Mouse (Mus musculus) heart, embryonic 16.5 days (tissue): Measurements from ENCODE around the gene Ubox5. TPM values are rescaled to one million over a fixed set of nuclear protein-coding genes. Genes with fewer than 3 reads are reported as not detected.

Experiments
- ATAC-seq: fragments of 200-750 bp; cut with Nextera tagmentation; replicated peaks from 2 replicates; pipeline ENCODE4 v1.8.0; 2017; ENCODE audit warnings: moderate number of reproducible peaks; ENCODE audit not compliant: insufficient read depth, low FRiP score; ENCODE audit errors: extremely low read depth
- H3K27ac ChIP-seq: fragments of 300-500 bp; sonication (generic); 2 replicates; pipeline ENCODE4 v1.5.1; 2014; ENCODE audit warnings: mild to moderate bottlenecking, low read length, control low read depth, moderate library complexity
- H3K27me3 ChIP-seq: fragments of 300-500 bp; sonication (generic); 2 replicates; pipeline ENCODE4 v1.6.1; 2014; ENCODE audit warnings: low read length, mixed read lengths; ENCODE audit not compliant: control insufficient read depth, insufficient read depth
- H3K36me3 ChIP-seq: fragments of 300-500 bp; sonication (generic); 2 replicates; pipeline ENCODE4 v1.6.1; 2014; ENCODE audit not compliant: control insufficient read depth, insufficient read depth
- H3K4me1 ChIP-seq: fragments of 300-500 bp; sonication (generic); 2 replicates; pipeline ENCODE4 v1.6.1; 2014; ENCODE audit warnings: low read length, mixed read lengths; ENCODE audit not compliant: control insufficient read depth, insufficient read depth
- H3K4me2 ChIP-seq: fragments of 300-500 bp; sonication (generic); 2 replicates; pipeline ENCODE4 v1.6.1; 2014; ENCODE audit warnings: low read depth, mild to moderate bottlenecking, control low read depth, low read length
- H3K4me3 ChIP-seq: fragments of 300-500 bp; sonication (generic); 2 replicates; pipeline ENCODE4 v1.5.1; 2014; ENCODE audit warnings: mild to moderate bottlenecking, control low read depth, low read length
- H3K9ac ChIP-seq: fragments of 300-500 bp; sonication (generic); 2 replicates; pipeline ENCODE4 v1.6.1; 2014; ENCODE audit warnings: low read length, control low read depth
- H3K9me3 ChIP-seq: fragments of 300-500 bp; sonication (generic); replicated peaks from 2 replicates; pipeline ENCODE4 v1.6.1; 2016; ENCODE audit warnings: low read length; ENCODE audit not compliant: control insufficient read depth
- WGBS: fragments of 180-500 bp; shearing (Covaris S2); extraction: QIAGEN DNeasy Blood & Tissue Kit; methylation state at CpG from one replicate; pipeline ENCODE4 v1.1.7; 2014; 5-methylcytosine and 5-hydroxymethylcytosine counted together
- polyA plus RNA-seq: library from polyadenylated mRNA; unstranded; fragments of >200 nt; fragmentation: Nextera tagmentation; extraction: Ambion mirVana; gene quantifications from 2 replicates; pipeline ENCODE4 v1.2.1, GENCODE M21; 2015

Gene Ubox5
- polyA plus RNA-seq = 6.5 and 8.2 TPM in 2 replicates

- H3K4me1 ChIP-seq = peaks cover 16% of the 10 kb centered on the region
- no peaks in the 10 kb centered on the region for H3K9me3 ChIP-seq
- H3K4me3 ChIP-seq = peak within 1 kb of the TSS; percentile 97
- WGBS = under 1% methylated on average over 24 of the region's 25 CpGs
- peak within 1 kb of the TSS; percentile 85 for H3K4me2 ChIP-seq
- peak within 1 kb of the TSS; percentile 76 for H3K27ac ChIP-seq
- H3K9ac ChIP-seq = peak within 1 kb of the TSS; percentile 95
- peak; percentile 82 for ATAC-seq
- peaks cover 13% of the 10 kb centered on the region for H3K27me3 ChIP-seq
- peaks cover 13% of the 10 kb centered on the region; the same call in 1 of the 2 replicates for H3K36me3 ChIP-seq
These were observed at the start of gene Ubox5, which contains the start of gene Fastkd5 for GRCm38 (mm10) chr2:130629839-130630203. Gene Ubox5 (minus strand): TSS chr2:130630038. Gene Fastkd5 (minus strand): TSS chr2:130630027.

DNA sequence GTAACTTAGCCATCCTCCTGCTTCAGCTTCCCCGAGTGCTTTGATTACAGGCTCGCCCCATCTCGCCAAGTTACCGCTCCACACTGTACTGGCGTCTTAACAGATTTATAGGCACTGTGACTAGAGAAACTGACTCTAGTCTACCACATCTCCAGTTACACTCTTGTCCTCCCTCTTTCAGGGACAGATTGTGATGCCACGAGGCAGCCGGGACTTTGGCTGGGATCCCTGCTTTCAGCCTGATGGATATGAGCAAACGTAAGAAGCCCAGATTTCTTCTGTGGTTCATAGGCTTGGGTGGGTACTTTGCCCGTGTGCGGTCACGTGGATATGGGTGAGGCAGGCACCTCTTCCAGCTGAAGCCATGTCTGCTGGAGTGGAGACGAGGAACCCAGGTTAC lies 49.3 kb upstream of the Ubox5 start:
- no peak overlapping the region for H3K9ac ChIP-seq
- H3K4me1 ChIP-seq = no peaks in the 10 kb centered on the region
- H3K9me3 ChIP-seq = no peaks in the 10 kb centered on the region
- no peak overlapping the region for H3K4me2 ChIP-seq
- no peak overlapping the region for H3K27ac ChIP-seq
- ATAC-seq = no peak
- WGBS = 92% methylated on average over 12 of the region's 12 CpGs
- H3K4me3 ChIP-seq = no peak overlapping the region
- peaks cover 58% of the 10 kb centered on the region for H3K36me3 ChIP-seq
- no peaks in the 10 kb centered on the region for H3K27me3 ChIP-seq

GRCm38 (mm10) chr2:130677211-130677610 lies 47.4 kb upstream of the Ubox5 start:
- WGBS = 76% methylated on average over 10 of the region's 10 CpGs
- Histone ChIP-seq H3K9ac (no peak overlapping the region), H3K4me1 (no peaks in the 10 kb centered on the region), H3K27ac (no peak overlapping the region), H3K36me3 (peaks cover 71% of the 10 kb centered on the region), H3K27me3 (no peaks in the 10 kb centered on the region), H3K4me3 (no peak overlapping the region), H3K4me2 (no peak overlapping the region), H3K9me3 (no peaks in the 10 kb centered on the region)
- no peak for ATAC-seq

DNA sequence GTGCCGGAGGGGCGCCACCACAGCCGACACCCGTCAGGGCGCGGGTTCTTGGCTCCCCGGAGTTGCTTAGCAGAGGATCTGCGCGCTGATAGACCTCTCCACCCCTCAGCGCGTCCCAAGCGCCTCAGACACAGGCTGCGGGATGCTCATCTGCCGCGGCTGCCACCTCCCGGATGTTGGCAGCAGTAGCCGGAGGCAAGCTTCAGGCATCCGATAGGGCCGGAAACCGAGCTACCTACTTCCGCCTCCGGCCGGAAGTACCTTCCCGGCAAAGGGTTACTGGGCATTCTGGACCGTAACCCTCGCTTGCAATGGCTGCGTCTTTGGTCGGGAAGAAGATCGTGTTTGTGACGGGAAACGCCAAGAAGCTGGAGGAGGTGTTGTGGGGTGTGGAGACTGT lies 37.7 kb upstream of the Ubox5 start, which contains the start of gene Itpa:
Itpa (plus strand) TSS at position 52 of the 400 bp plus-strand sequence.
- Histone ChIP-seq H3K27me3 (no peaks in the 10 kb centered on the region), H3K4me1 (peaks cover 22% of the 10 kb centered on the region), H3K9me3 (no peaks in the 10 kb centered on the region), H3K9ac (peak within 1 kb of the TSS; percentile 84), H3K4me3 (peak within 1 kb of the TSS; percentile 87), H3K27ac (peak within 1 kb of the TSS; percentile 72), H3K4me2 (peak within 1 kb of the TSS; percentile 75), H3K36me3 (peaks cover 7% of the 10 kb centered on the region; the same call in 1 of the 2 replicates)
- peak; percentile 46 for ATAC-seq
- under 1% methylated on average over 31 of the region's 31 CpGs for WGBS

GRCm38 (mm10) chr2:130664102-130664701 lies 34.4 kb upstream of the Ubox5 start, which contains the start of gene Ddrgk1:
Gene Ddrgk1 (minus strand): TSS chr2:130664659.
- Histone ChIP-seq H3K4me1 (peaks cover 20% of the 10 kb centered on the region), H3K4me3 (peak within 1 kb of the TSS; percentile 80), H3K27ac (peak within 1 kb of the TSS; percentile 100), H3K36me3 (peaks cover 19% of the 10 kb centered on the region), H3K9me3 (no peaks in the 10 kb centered on the region), H3K27me3 (no peaks in the 10 kb centered on the region), H3K9ac (peak within 1 kb of the TSS; percentile 96), H3K4me2 (peak within 1 kb of the TSS; percentile 87)
- peak; percentile 95 for ATAC-seq
- 0% methylated on average over 40 of the region's 40 CpGs for WGBS

GRCm38 (mm10) chr2:130663342-130663741 lies 33.5 kb upstream of the Ubox5 start:
- peak overlapping the region; percentile 24 for H3K9ac ChIP-seq

DNA sequence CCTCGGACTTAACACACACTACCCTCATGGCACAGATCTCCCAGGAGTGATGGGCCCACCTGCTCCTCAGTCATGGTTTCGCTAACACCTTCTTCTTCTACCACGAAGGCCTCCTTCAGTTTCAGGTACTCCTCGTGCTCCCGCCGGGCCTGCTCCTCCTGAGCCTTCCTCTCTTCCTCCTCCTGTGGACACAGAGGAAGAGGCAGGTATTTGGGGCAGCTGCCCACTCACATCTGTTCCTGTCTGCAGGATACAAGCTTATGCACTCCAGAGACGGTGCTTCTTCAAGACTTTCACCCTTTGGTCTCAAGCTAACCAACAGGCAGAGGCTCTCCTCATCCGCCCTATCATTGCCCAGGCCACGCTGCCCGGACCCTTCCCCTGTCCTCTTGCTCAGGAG lies 28.7 kb upstream of the Ubox5 start:
- no peak overlapping the region for H3K4me3 ChIP-seq
- no peak overlapping the region for H3K4me2 ChIP-seq
- no peak overlapping the region for H3K9ac ChIP-seq
- H3K27ac ChIP-seq = no peak overlapping the region
- H3K27me3 ChIP-seq = no peaks in the 10 kb centered on the region
- H3K4me1 ChIP-seq = peaks cover 3% of the 10 kb centered on the region
- H3K9me3 ChIP-seq = no peaks in the 10 kb centered on the region
- WGBS = 97% methylated on average over 10 of the region's 10 CpGs
- no peak for ATAC-seq
- peaks cover 51% of the 10 kb centered on the region for H3K36me3 ChIP-seq

More at GRCm38 (mm10) chr2:130663342-130663741, 33.5 kb upstream of the Ubox5 start:
- Histone ChIP-seq H3K36me3 (peaks cover 26% of the 10 kb centered on the region), H3K27ac (no peak overlapping the region), H3K4me3 (peak overlapping the region; percentile 80; the same call in 1 of the 2 replicates), H3K27me3 (no peaks in the 10 kb centered on the region), H3K4me2 (peak overlapping the region; percentile 87), H3K9me3 (no peaks in the 10 kb centered on the region), H3K4me1 (peaks cover 13% of the 10 kb centered on the region)
- 86% methylated on average over 11 of the region's 11 CpGs for WGBS
- ATAC-seq = no peak

GRCm38 (mm10) chr2:130657541-130657940 lies 27.7 kb upstream of the Ubox5 start:
- Histone ChIP-seq H3K36me3 (peaks cover 54% of the 10 kb centered on the region), H3K27me3 (no peaks in the 10 kb centered on the region), H3K27ac (no peak overlapping the region), H3K9me3 (no peaks in the 10 kb centered on the region), H3K9ac (no peak overlapping the region), H3K4me2 (no peak overlapping the region), H3K4me1 (no peaks in the 10 kb centered on the region), H3K4me3 (no peak overlapping the region)
- no peak for ATAC-seq
- 80% methylated on average over 6 of the region's 6 CpGs for WGBS

- no peaks in the 10 kb centered on the region for H3K4me1 ChIP-seq
- H3K27me3 ChIP-seq = no peaks in the 10 kb centered on the region
- H3K36me3 ChIP-seq = peaks cover 50% of the 10 kb centered on the region
- no peaks in the 10 kb centered on the region for H3K9me3 ChIP-seq
- H3K9ac ChIP-seq = no peak overlapping the region
- WGBS = 87% methylated on average over 9 of the region's 9 CpGs
- no peak overlapping the region for H3K4me3 ChIP-seq
- H3K4me2 ChIP-seq = no peak overlapping the region
- H3K27ac ChIP-seq = no peak overlapping the region
- ATAC-seq = no peak
These were observed 26.7 kb upstream of the Ubox5 start for GRCm38 (mm10) chr2:130656536-130656935.
